Mouse (Mus musculus) testis, adult 2 months (tissue): ENCODE measurements at regions not wholly inside any gene's neighbourhood (a gene's known extent, or its start where the extent isn't known, plus 50 kb on each side); places are given as distances from the start of the nearest gene placed in this dataset.

Experiments used
- H3K27ac ChIP-seq: fragments of 200-500 bp; 2 replicates; pipeline ENCODE4 v1.5.1; 2012; ENCODE audit warnings: low read depth, low read length; ENCODE audit not compliant: control insufficient read depth, insufficient read depth
- H3K27me3 ChIP-seq: fragments of 200-500 bp; 2 replicates; pipeline ENCODE4 v1.6.1; 2012; ENCODE audit warnings: mild to moderate bottlenecking, low read length, moderate library complexity; ENCODE audit not compliant: control insufficient read depth, insufficient read depth
- H3K36me3 ChIP-seq: fragments of 200-500 bp; 2 replicates; pipeline ENCODE4 v1.6.1; 2012; ENCODE audit warnings: mild to moderate bottlenecking, low read length; ENCODE audit not compliant: control insufficient read depth, insufficient read depth
- H3K4me1 ChIP-seq: fragments of 200-500 bp; 2 replicates; pipeline ENCODE4 v1.6.1; 2012; ENCODE audit warnings: low read length; ENCODE audit not compliant: control insufficient read depth, insufficient read depth
- H3K4me3 ChIP-seq: fragments of 200-500 bp; 2 replicates; pipeline ENCODE4 v1.5.1; 2012; ENCODE audit warnings: low read depth, mild to moderate bottlenecking, low read length, moderate library complexity, mixed read lengths; ENCODE audit not compliant: control insufficient read depth
- CTCF ChIP-seq: fragments of 200-500 bp; IDR thresholded peaks from 2 replicates; pipeline ENCODE4 v1.5.1; 2012; ENCODE audit warnings: low read depth, mild to moderate bottlenecking, inconsistent platforms, low read length, moderate library complexity; ENCODE audit not compliant: control insufficient read depth, insufficient read depth, insufficient replicate concordance
- POLR2A ChIP-seq: fragments of 200-500 bp; IDR thresholded peaks from 2 replicates; pipeline ENCODE4 v1.6.1; 2012; ENCODE audit warnings: low read depth, mild to moderate bottlenecking, inconsistent platforms, low read length, moderate library complexity; ENCODE audit not compliant: control insufficient read depth

- Histone ChIP-seq H3K4me1 (no peaks in the 10 kb centered on the region), H3K27ac (no peak overlapping the region), H3K36me3 (no peaks in the 10 kb centered on the region), H3K27me3 (no peaks in the 10 kb centered on the region), H3K4me3 (no peak overlapping the region)
- TF ChIP-seq POLR2A (no peak), CTCF (no peak)
Measured at GRCm38 (mm10) chr2:61497930-61498329, 80.5 kb upstream of the Tank start.

- TF ChIP-seq POLR2A (no peak), CTCF (no peak)
- Histone ChIP-seq H3K36me3 (no peaks in the 10 kb centered on the region), H3K27me3 (no peaks in the 10 kb centered on the region), H3K27ac (no peak overlapping the region), H3K4me3 (no peak overlapping the region), H3K4me1 (no peaks in the 10 kb centered on the region)
Measured at GRCm38 (mm10) chr2:61496968-61497367, 81.4 kb upstream of the Tank start.

DNA sequence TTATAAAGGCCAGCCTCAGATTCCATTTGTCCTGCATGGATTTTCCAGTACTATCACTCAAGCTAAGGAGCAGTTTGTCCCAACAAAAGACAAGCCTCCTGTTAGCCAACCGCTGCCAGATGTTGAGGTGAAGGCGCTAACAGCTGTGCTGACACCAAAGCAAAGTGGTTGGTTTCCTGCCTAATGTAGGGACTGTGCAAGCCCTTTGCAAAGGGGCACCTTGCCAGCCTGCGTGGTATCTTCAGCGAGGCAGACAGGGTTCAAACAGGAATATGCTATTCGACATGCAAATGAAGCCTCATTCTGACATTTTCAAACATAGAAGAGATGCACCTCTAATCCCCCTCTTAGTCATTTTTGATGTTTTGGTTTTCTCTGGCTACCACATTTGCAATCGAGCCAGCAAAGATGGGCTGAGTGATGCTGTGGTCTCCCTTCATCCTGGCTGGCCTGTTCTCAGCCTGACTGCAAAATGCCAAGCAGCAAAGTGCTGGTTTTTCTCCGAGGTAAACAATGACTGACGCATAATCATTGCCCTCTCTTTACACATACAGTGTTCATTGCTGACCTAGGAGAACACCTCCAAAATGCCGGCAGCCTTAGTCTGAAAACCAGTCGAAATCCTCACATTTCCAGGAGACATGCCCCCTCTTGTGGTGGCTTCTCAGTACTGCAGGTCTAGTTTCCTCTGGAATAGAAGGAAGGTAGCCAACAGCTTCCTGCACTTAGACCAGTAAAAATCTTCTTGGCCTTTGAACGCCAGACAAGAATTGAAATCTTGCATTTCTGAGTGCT is 84.3 kb upstream of the Tank start:
- H3K27ac ChIP-seq = peak overlapping the region; percentile 3; the same call in 1 of the 2 replicates
- peak overlapping the region; percentile 39; the same call in 1 of the 2 replicates for H3K4me3 ChIP-seq
- TF ChIP-seq POLR2A (no peak), CTCF (peak; percentile 23; the same call in 1 of the 2 replicates)
- H3K4me1 ChIP-seq = no peaks in the 10 kb centered on the region
- no peaks in the 10 kb centered on the region for H3K36me3 ChIP-seq
- no peaks in the 10 kb centered on the region for H3K27me3 ChIP-seq

DNA sequence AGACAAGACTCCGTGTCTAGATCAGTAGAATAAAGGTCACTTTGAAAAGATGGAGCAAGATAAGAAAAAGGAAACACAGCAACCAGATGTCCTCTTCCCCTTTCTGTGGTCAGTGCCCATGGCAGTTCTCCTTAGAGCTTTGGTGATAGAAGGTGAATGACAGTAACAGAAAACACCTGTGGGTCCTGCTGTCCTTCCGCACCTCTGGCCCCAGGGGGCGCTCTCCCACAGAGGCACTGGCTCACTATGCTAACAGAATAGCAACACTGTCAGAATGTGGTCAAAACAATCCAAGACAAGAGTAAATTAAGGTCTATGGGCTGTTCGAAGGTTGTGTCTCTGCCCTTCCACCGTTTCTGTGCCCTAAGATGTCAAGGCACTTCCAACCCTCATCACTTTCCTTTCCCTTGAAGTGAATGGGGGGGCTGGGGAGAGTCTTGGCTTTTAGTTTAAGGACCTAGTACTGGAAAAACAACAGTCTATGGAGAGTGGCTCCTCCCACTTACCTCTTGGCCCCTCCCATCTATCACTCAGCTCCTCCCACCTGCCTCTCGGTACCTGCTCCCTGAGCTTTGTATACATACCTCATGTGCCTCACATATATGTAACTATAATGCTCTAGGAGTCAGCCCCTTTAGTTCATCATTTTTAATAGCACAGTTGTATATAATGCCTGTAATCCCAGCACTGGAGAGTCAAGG is 86.2 kb upstream of the Tank start:
- Histone ChIP-seq H3K27me3 (no peaks in the 10 kb centered on the region), H3K27ac (no peak overlapping the region), H3K4me1 (no peaks in the 10 kb centered on the region), H3K4me3 (no peak overlapping the region), H3K36me3 (no peaks in the 10 kb centered on the region)
- TF ChIP-seq POLR2A (no peak), CTCF (peak; percentile 91)

DNA sequence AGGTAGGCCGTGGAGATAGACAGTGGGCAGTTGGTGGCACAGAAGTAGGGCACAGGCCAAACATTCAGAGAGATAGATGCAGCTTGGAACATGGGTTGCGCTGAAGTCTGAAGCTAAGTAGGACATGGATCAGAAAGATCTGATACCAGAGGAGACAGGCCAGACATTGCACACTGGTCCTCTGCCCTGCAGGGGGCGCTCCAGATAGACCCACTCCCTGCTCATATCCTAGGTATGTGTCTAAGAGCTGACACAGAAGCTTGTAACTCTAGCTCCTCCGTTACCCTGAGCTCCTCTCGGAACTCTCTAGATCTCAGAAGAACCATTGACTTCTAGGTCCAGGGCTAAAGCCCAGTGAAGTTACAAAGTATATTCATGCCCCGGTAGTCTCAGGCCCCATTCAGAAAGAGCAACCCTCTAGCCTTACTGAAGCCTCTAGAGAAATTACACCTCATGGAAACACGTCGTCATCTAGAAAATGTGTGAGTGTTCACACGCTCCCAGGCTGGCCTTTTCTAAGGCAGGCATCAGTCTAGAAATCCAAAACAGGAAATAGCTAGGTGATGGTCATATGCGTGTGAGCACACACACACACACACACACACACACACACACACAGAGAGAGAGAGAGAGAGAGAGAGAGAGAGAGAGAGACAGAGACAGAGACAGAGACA is 87.8 kb upstream of the Tank start:
- no peak overlapping the region for H3K27ac ChIP-seq
- no peaks in the 10 kb centered on the region for H3K27me3 ChIP-seq
- TF ChIP-seq POLR2A (no peak), CTCF (peak; percentile 80; the same call in 1 of the 2 replicates)
- no peak overlapping the region for H3K4me3 ChIP-seq
- no peaks in the 10 kb centered on the region for H3K4me1 ChIP-seq
- H3K36me3 ChIP-seq = no peaks in the 10 kb centered on the region

DNA sequence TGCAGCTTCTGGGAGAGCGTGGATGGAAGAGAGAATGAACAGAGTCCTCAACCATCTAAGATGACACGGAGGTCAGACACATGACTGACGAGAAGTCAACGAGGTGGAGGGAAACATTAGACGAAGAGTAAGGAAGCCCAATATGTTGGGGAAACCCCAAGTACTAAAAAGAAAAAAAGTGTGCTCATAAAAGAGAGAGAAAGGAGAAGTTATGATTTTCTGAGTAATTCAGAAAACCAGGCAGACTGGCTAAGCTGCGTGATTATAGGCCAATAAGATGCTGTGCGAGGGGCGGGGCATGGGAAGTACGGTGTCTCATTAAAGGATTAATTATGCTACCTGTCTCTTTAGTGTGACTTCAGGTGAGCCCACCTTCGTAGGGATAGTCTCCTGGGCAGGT is 88.6 kb upstream of the Tank start:
- Histone ChIP-seq H3K36me3 (no peaks in the 10 kb centered on the region), H3K27ac (no peak overlapping the region)

DNA sequence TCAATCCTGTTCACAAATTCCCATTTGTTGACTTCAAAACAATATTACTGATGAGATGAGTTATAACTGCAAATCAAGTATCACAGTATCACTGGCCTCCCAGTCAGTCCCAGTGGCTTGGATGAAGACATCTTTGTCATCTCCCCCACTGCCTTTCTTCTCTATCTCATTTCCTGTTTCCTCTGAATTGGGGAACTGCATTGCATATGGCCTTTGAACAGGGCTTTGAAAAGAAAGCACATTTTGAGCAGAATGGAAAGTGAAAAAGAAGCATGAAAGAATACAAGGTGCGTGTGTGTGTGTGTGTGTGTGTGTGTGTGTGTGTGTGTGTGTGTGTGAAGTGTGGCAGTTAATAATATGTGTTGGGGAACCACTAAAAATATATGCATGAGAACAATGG is 94.6 kb upstream of the Tank start:
- H3K36me3 ChIP-seq = no peaks in the 10 kb centered on the region
- TF ChIP-seq POLR2A (no peak), CTCF (no peak)
- H3K27ac ChIP-seq = no peak overlapping the region
- H3K4me3 ChIP-seq = no peak overlapping the region
- H3K4me1 ChIP-seq = no peaks in the 10 kb centered on the region
- no peaks in the 10 kb centered on the region for H3K27me3 ChIP-seq

More for the DNA sequence above, 88.6 kb upstream of the Tank start:
- TF ChIP-seq CTCF (no peak), POLR2A (no peak)
- no peaks in the 10 kb centered on the region for H3K27me3 ChIP-seq
- H3K4me3 ChIP-seq = no peak overlapping the region
- H3K4me1 ChIP-seq = no peaks in the 10 kb centered on the region
